Mouse (Mus musculus) layer of hippocampus, postnatal 36 days (tissue): ENCODE results near the gene Gm49416. TPM values are rescaled to one million over a fixed set of nuclear protein-coding genes. Genes with fewer than 3 reads are reported as not detected.
A peak's percentile ranks its signal among the peaks of the same experiment; 100 is the strongest.
"Not testable (repeated sequence)": the region's sequence is repeated elsewhere in the genome, so short reads cannot be mapped to it uniquely, and the experiment has no call there.

Experiments
- DNase-seq, 2 experiments: peaks; one replicate each; pipeline ENCODE4 v3.0.0; 2022
- total RNA-seq, 2 experiments: library from RNA; stranded (reverse); gene quantifications; 2 replicates each; pipeline ENCODE4 v1.2.3; 2021

Gene Gm49416
- total RNA-seq, 2 experiments from 2014 or later, result 0.99 to 2.3 TPM

DNA sequence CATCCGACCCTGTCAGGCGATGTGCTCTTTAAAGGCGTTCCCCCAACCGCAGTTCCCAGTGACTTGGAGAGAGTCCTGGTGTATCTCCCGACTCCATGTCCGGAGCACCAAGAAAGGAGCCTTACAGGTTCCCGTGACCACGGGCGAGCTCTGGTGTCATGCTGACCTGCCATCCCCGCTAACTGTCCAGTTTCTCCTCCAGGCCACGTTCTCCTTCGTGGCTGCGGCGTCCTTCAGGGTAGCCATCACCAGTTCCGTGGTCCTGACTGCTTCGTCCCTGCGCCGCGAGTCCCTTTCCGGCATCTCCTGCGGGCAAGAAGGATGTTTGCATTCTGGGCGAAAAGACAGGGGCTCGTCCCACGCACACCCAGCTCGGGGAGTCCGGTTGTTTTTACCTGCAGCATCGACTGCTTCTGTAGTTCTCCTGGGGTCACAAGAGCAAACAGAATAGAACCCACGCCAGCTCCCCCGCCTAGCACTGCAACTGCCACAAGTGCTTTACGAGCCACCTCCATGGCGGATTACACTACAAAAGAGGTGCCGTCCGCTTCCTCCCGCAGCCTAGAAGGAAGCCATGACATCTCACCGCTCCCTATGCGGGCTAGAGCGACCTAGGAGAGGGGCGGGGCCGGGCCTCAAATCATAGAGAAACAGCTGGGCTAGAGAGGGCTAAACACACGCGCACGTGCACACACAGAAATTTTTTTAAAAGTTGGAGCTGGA, 8.3 kb upstream of the Gm49416 start, which contains the start of gene Uqcc3:
Gene Uqcc3, minus strand, starts transcription at position 613 of the 723 bp plus-strand sequence.
- peak; percentile 85 to 88 for DNase-seq

GRCm38 (mm10) chr19:8881034-8881392, 7.7 kb upstream of the Gm49416 start:
- no peak for DNase-seq

DNA sequence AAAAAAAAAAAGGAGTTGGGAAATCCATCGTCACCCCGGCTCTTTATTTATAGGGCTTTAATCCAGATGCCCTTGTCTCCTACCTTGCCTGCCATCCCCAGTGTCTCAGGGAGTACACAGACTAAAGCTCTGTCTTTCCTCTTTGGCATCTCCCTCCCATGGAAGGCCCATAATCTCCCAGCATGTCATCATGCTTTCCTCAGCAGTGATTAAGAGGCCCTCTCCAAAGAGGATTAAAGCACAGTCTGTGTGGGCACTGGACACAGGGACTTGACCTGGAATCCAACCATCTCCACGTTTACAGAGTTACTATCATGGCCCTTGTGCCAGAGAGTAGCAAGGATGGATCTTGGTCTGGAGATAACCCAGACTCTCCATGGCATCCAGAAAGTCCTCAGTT, 5.1 kb upstream of the Gm49416 start, which contains the start of the genes Lbhd1 and Gm49403:
Gene Lbhd1, plus strand, starts transcription at position 117 of the 400 bp plus-strand sequence.
Gene Gm49403, plus strand, starts transcription at position 315 of the 400 bp plus-strand sequence.
- DNase-seq, result no peak

DNA sequence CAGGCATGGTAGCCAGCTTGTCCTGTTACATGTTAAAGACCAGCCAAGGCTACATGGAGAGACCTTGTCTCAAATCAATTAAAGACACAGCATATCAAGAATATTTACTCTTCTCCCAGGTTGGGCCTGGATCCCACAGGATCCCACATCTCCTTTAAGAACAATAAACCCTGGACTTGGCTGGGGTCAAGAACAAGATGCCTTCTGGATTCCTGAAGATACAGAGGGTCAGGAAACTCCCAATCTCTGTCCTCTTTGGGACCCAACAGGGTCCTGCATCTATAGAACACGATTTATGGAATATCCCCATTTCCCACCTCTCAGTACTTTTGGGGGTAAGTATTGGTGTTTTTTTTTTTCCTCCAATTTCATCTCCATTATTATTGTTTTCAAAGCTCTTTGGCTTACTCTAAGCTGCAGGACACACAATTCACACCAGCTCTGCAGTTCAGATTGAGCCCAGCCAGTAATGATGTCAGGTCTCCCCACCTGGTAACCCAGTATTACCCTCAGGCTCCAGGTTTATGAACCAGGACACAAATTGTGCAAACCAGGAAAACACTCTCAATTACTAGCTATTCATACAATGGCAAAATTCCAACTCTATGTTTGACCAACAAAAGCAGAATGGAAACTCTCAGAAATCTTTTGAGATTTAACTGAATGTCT, 1.7 kb upstream of the Gm49416 start:
- no peak for DNase-seq

GRCm38 (mm10) chr19:8887585-8888463, 902 bp upstream of the Gm49416 start:
- no peak for DNase-seq

DNA sequence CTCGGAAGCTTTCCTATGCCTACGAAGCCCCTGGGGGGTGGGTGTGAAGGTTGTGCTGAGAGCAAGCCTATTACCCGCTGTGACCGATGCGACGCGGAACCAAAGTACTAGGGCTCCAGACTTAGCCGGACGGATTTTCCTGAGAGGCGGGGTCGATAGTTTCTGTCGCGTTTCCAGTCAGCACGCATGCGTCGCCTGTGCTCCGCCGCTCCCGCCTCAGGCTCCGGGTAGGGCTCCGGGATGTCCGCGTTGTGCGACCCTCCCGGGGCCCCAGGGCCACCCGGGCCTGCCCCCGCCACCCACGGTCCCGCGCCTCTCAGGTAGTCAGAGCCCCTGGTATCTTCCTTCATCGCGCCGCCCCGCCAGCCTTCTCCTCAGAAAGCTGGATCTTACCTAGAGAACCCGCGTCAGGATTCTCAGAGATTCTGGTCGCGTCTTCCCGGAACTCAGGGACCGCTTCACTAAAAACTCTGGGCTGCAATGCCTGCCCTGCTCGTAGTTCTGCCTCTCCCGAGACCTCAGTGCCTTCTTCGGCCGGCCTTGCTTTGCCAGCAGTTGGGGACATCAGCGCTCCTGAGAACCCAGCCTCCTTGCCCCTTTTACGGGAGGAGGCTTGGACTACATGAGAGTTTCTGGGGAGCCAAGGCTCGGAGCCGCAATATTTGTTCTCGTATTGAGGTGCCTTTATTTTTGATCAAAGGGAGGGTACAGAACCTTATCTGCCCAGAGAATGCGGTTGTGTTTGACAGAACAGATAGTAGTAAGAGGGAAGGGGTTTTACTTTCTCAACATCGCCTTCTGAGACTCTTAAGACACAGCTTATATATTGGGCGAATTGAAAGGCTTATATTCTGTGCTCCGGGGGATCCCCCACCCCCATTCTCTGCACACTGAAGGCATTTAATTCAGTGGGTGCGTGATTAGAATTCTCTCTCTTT, 4.4 kb downstream of the Gm49416 start, which contains the start of gene Ints5:
Gene Ints5, plus strand, starts transcription at position 177 of the 938 bp plus-strand sequence.
- peak; percentile 87 for DNase-seq

- DNase-seq, result no peak
These were observed 6.8 kb downstream of the Gm49416 start for GRCm38 (mm10) chr19:8895397-8895960.

GRCm38 (mm10) chr19:8896231-8896630, 7.5 kb downstream of the Gm49416 start:
- not testable (repeated sequence) for DNase-seq

DNA sequence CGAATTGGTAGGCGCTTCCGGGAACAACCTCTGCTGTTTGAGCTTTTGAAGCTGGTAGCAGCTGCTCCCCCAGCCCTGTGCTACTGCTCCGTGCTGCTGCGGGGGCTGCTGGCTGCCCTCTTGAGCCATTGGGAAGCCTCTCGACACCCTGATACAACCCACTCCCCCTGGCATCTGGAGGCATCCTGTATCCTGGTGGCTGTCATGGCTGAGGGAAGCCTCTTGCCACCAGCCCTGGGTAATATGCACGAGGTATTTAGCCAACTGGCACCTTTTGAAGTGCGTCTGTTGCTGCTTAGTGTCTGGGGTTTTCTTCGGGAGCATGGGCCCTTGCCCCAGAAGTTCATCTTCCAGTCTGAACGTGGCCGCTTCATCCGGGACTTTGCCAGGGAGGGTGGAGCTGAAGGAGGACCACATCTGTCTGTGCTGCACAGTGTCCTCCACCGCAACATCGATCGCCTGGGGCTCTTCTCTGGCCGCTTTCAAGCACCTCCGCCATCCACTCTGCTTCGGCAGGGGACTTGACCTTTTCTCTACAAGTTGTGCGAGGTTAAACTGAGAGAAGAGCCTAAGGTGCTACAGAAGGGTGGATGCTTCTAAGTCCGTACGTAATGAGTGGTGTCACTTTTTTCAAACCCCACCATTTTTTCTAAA, 8.6 kb downstream of the Gm49416 start:
- peak in 1 of 2 experiments; percentile 37 for DNase-seq

GRCm38 (mm10) chr19:8897865-8898495, 9.3 kb downstream of the Gm49416 start, which contains the start of gene Ganab:
Gene Ganab (plus strand): TSS chr19:8898071.
- peak; percentile 94 to 96 for DNase-seq

GRCm38 (mm10) chr19:8898576-8898975, 9.8 kb downstream of the Gm49416 start:
- DNase-seq, result no peak

- no peak for DNase-seq
These were observed 10.4 kb downstream of the Gm49416 start for GRCm38 (mm10) chr19:8899079-8899478.

DNA sequence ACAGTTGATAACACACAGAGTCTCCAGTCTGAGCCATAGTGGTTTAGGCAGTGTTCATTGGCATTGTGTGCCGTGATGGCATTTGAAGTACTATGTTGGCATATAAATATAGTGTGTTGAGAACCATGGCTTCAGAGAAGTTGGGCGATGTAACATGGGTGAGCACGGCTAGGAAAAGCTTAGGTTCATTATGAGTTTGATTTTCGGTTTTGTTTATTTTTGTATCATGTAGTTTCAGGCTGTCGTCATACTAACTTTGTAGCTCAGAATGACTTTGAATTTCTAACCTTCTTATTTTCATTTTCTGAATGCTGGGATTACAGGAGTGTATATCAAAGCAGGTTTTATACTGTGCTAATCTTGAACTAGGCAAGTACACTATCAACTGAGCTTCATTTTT, 14.7 kb downstream of the Gm49416 start:
- no peak for DNase-seq

DNA sequence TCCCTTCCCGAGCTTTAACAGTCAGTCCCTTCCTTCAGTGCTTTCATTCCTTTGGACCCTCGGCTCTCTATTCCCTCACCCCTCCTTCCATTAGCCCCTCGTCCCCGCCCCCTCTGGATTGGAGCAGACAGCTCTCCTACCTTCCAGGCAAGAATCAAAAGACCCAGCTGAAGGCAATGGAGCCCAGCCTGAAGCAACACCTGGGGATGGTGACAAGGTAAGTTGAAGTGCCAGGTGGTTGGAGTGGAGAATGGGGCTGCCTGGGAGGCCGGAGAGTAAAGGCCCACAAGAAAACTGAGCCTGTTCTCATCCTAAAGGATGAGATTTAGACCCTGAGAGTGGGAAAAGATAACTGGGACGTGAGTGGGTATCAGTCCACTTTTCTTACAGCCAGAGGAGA, 19.8 kb downstream of the Gm49416 start:
- DNase-seq, result no peak

- DNase-seq, result no peak
These were observed 23.1 kb downstream of the Gm49416 start for GRCm38 (mm10) chr19:8911810-8912209.

- DNase-seq, result no peak
These were observed 25.5 kb downstream of the Gm49416 start for GRCm38 (mm10) chr19:8914212-8914611.

GRCm38 (mm10) chr19:8919000-8919399, 30.3 kb downstream of the Gm49416 start:
- DNase-seq, result no peak

GRCm38 (mm10) chr19:8919684-8920072, 31.0 kb downstream of the Gm49416 start:
- no peak for DNase-seq

GRCm38 (mm10) chr19:8920073-8920736, 31.5 kb downstream of the Gm49416 start, which contains the start of gene B3gat3:
Gene B3gat3 (plus strand): TSS chr19:8920374.
- peak; percentile 92 to 94 for DNase-seq
